Mouse (Mus musculus): ENCODE measurements at regions not wholly inside any gene's neighbourhood (a gene's known extent, or its start where the extent isn't known, plus 50 kb on each side); places are given as distances from the start of the nearest gene placed in this dataset.

- DNase-seq (ENCODE audit: low read depth in 3 of 3, low spot score in 3 of 3) (no peak), ATAC-seq (ENCODE audit: insufficient read depth) (no peak)
- WGBS (ENCODE audit: insufficient replicate concordance) = 76% methylated on average over 4 of the region's 4 CpGs
- H3K27ac ChIP-seq = no peak overlapping the region
- H3K27me3 ChIP-seq (ENCODE audit: control insufficient read depth, insufficient read depth, low read length) = no peaks in the 10 kb centered on the region
- H3K36me3 ChIP-seq (replicated peaks; ENCODE audit: control insufficient read depth, insufficient read depth, low read depth) = no peaks in the 10 kb centered on the region
- TF ChIP-seq EP300 (IDR thresholded peaks at IDR 0.05; ENCODE audit: low read depth) (no peak), CTCF (IDR thresholded peaks at IDR 0.05; ENCODE audit: low read depth) (no peak)
- H3K4me3 ChIP-seq (ENCODE audit: insufficient read depth in 1 of 2, low read depth in 2 of 2, low read length in 2 of 2) = no peak overlapping the region
- H3K4me1 ChIP-seq (replicated peaks; ENCODE audit: control insufficient read depth in 2 of 2, insufficient read depth in 2 of 2, low read length in 1 of 2) = no peaks in the 10 kb centered on the region
- no peak overlapping the region for H3K4me2 ChIP-seq (ENCODE audit: low read depth)
- H3K9ac ChIP-seq (replicated peaks) = no peak overlapping the region
- no peaks in the 10 kb centered on the region for H3K9me3 ChIP-seq (ENCODE audit: control insufficient read depth, low read length)
Observed at GRCm38 (mm10) chr6:101898544-101898943, 520.8 kb upstream of the Pdzrn3 start.

GRCm38 (mm10) chr6:101890655-101891054 lies 513.0 kb upstream of the Pdzrn3 start:
- H3K4me2 ChIP-seq (ENCODE audit: low read depth) = no peak overlapping the region
- H3K9me3 ChIP-seq (ENCODE audit: control insufficient read depth, low read length) = no peaks in the 10 kb centered on the region
- H3K4me3 ChIP-seq (ENCODE audit: insufficient read depth in 1 of 2, low read depth in 2 of 2, low read length in 2 of 2) = no peak overlapping the region
- no peak overlapping the region for H3K27ac ChIP-seq
- no peak overlapping the region for H3K9ac ChIP-seq (replicated peaks)
- no peaks in the 10 kb centered on the region for H3K27me3 ChIP-seq (ENCODE audit: control insufficient read depth, insufficient read depth, low read length)
- TF ChIP-seq CTCF (IDR thresholded peaks at IDR 0.05; ENCODE audit: low read depth) = no peak
- no peak for TF ChIP-seq EP300 (IDR thresholded peaks at IDR 0.05; ENCODE audit: low read depth)
- H3K36me3 ChIP-seq (replicated peaks; ENCODE audit: control insufficient read depth, insufficient read depth, low read depth) = no peaks in the 10 kb centered on the region
- DNase-seq (ENCODE audit: low read depth in 3 of 3, low spot score in 3 of 3) (no peak), ATAC-seq (ENCODE audit: insufficient read depth) (no peak)
- no peaks in the 10 kb centered on the region for H3K4me1 ChIP-seq (replicated peaks; ENCODE audit: control insufficient read depth in 2 of 2, insufficient read depth in 2 of 2, low read length in 1 of 2)

- no peaks in the 10 kb centered on the region for H3K4me1 ChIP-seq (replicated peaks; ENCODE audit: control insufficient read depth in 2 of 2, insufficient read depth in 2 of 2, low read length in 1 of 2)
- TF ChIP-seq EP300 (IDR thresholded peaks at IDR 0.05; ENCODE audit: low read depth) (no peak), CTCF (IDR thresholded peaks at IDR 0.05; ENCODE audit: low read depth) (no peak)
- H3K36me3 ChIP-seq (replicated peaks; ENCODE audit: control insufficient read depth, insufficient read depth, low read depth) = no peaks in the 10 kb centered on the region
- H3K27me3 ChIP-seq (ENCODE audit: control insufficient read depth, insufficient read depth, low read length) = no peaks in the 10 kb centered on the region
- no peaks in the 10 kb centered on the region for H3K9me3 ChIP-seq (ENCODE audit: control insufficient read depth, low read length)
- 57% methylated on average over 4 of the region's 4 CpGs for WGBS (ENCODE audit: insufficient replicate concordance)
- DNase-seq (ENCODE audit: low read depth in 3 of 3, low spot score in 3 of 3) = no peak
- H3K9ac ChIP-seq (replicated peaks) = no peak overlapping the region
- no peak for ATAC-seq (ENCODE audit: insufficient read depth)
- H3K4me2 ChIP-seq (ENCODE audit: low read depth) = no peak overlapping the region
- H3K4me3 ChIP-seq (ENCODE audit: insufficient read depth in 1 of 2, low read depth in 2 of 2, low read length in 2 of 2) = no peak overlapping the region
- no peak overlapping the region for H3K27ac ChIP-seq
Observed at GRCm38 (mm10) chr6:101882938-101883337, 505.2 kb upstream of the Pdzrn3 start.

- H3K9ac ChIP-seq (replicated peaks) = no peak overlapping the region
- no peak overlapping the region for H3K27ac ChIP-seq
- no peaks in the 10 kb centered on the region for H3K36me3 ChIP-seq (replicated peaks; ENCODE audit: control insufficient read depth, insufficient read depth, low read depth)
- H3K4me3 ChIP-seq (ENCODE audit: insufficient read depth in 1 of 2, low read depth in 2 of 2, low read length in 2 of 2) = no peak overlapping the region
- no peaks in the 10 kb centered on the region for H3K9me3 ChIP-seq (ENCODE audit: control insufficient read depth, low read length)
- TF ChIP-seq CTCF (IDR thresholded peaks at IDR 0.05; ENCODE audit: low read depth) = no peak
- no peak for TF ChIP-seq EP300 (IDR thresholded peaks at IDR 0.05; ENCODE audit: low read depth)
- DNase-seq (ENCODE audit: low read depth in 3 of 3, low spot score in 3 of 3) (no peak), ATAC-seq (ENCODE audit: insufficient read depth) (no peak)
- H3K4me2 ChIP-seq (ENCODE audit: low read depth) = no peak overlapping the region
- H3K4me1 ChIP-seq (replicated peaks; ENCODE audit: control insufficient read depth in 2 of 2, insufficient read depth in 2 of 2, low read length in 1 of 2) = no peaks in the 10 kb centered on the region
- WGBS (ENCODE audit: insufficient replicate concordance) = 61% methylated on average over 1 of the region's 1 CpGs
- no peaks in the 10 kb centered on the region for H3K27me3 ChIP-seq (ENCODE audit: control insufficient read depth, insufficient read depth, low read length)
Observed at GRCm38 (mm10) chr6:101874894-101875293, 497.2 kb upstream of the Pdzrn3 start.

GRCm38 (mm10) chr6:101858895-101859294 lies 481.2 kb upstream of the Pdzrn3 start:
- H3K36me3 ChIP-seq (replicated peaks; ENCODE audit: control insufficient read depth, insufficient read depth, low read depth) = no peaks in the 10 kb centered on the region
- H3K27me3 ChIP-seq (ENCODE audit: control insufficient read depth, insufficient read depth, low read length) = no peaks in the 10 kb centered on the region
- H3K4me2 ChIP-seq (ENCODE audit: low read depth) = no peak overlapping the region
- no peaks in the 10 kb centered on the region for H3K9me3 ChIP-seq (ENCODE audit: control insufficient read depth, low read length)
- H3K4me1 ChIP-seq (replicated peaks; ENCODE audit: control insufficient read depth in 2 of 2, insufficient read depth in 2 of 2, low read length in 1 of 2) = no peaks in the 10 kb centered on the region
- DNase-seq (ENCODE audit: low read depth in 3 of 3, low spot score in 3 of 3) (no peak), ATAC-seq (ENCODE audit: insufficient read depth) (no peak)
- TF ChIP-seq CTCF (IDR thresholded peaks at IDR 0.05; ENCODE audit: low read depth) (no peak), EP300 (IDR thresholded peaks at IDR 0.05; ENCODE audit: low read depth) (no peak)
- H3K27ac ChIP-seq = no peak overlapping the region
- H3K4me3 ChIP-seq (ENCODE audit: insufficient read depth in 1 of 2, low read depth in 2 of 2, low read length in 2 of 2) = no peak overlapping the region
- H3K9ac ChIP-seq (replicated peaks) = no peak overlapping the region
- 52% methylated on average over 5 of the region's 5 CpGs for WGBS (ENCODE audit: insufficient replicate concordance)
